Mouse (Mus musculus): ENCODE measurements around the gene Prkag2. TPM values are rescaled to one million over a fixed set of nuclear protein-coding genes. Genes with fewer than 3 reads are reported as not detected.

Prkag2 gene
- polyA plus RNA-seq, 1 experiment from 2014 or later = 56.7 TPM

DNA sequence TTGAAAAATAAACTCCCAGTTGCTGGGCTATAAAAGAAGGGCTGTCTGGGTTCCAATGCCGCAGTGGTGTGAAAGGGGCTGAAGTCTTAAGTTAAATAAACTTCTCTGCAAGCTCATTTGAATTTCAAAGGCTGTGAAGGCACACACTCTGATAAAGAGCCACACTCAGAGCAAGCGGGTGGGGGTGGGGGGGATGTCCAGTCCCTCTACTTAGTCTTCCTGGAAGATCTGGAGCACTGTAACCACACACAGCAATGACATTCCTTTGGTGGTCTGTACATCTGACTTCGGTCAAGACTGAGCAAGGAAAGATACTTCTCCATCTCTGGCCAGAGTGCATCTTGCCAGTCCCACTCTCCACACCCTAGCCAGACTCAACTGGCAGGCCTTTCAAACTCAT is 91.5 kb downstream of the Prkag2 start:
- WGBS = 33% methylated on average over 3 of the region's 3 CpGs
- no peak overlapping the region for H3K27ac ChIP-seq
- no peak for ATAC-seq (ENCODE audit: low FRiP score)
- peaks cover 7% of the 10 kb centered on the region; the same call in 1 of the 2 replicates for H3K27me3 ChIP-seq
- H3K4me1 ChIP-seq = peaks cover 13% of the 10 kb centered on the region
- H3K9me3 ChIP-seq (replicated peaks) = no peaks in the 10 kb centered on the region
- no peak overlapping the region for H3K4me3 ChIP-seq
- H3K4me2 ChIP-seq (replicated peaks) = no peak overlapping the region
- no peaks in the 10 kb centered on the region for H3K36me3 ChIP-seq
- H3K9ac ChIP-seq = no peak overlapping the region

DNA sequence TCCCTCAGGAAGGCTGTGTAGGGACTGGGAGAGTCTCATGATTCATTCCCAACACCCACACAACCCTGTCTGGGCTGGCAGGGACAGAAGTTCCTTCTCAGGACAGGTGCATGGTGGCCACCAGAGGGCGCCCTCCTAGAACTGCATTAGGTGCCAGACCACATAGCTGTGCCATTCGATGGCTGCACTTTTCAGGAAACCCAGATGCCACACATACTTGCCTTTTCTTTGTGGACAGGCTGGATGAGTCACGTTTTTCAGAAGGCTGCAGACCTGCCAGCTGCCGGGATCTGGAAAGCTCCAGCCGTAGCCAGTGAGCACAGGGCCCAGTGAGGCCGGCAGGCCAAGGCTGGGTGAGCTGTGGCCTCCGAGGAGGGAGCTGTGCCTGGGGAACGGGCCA is 93.6 kb downstream of the Prkag2 start:
- Histone ChIP-seq H3K4me2 (replicated peaks) (no peak overlapping the region), H3K27me3 (peaks cover 7% of the 10 kb centered on the region; the same call in 1 of the 2 replicates), H3K9me3 (replicated peaks) (no peaks in the 10 kb centered on the region), H3K27ac (no peak overlapping the region), H3K4me3 (no peak overlapping the region), H3K4me1 (peaks cover 13% of the 10 kb centered on the region), H3K36me3 (no peaks in the 10 kb centered on the region), H3K9ac (no peak overlapping the region)
- 0 out of 2 replicates have a peak, but pooled peaks have one; percentile 51 for ATAC-seq (ENCODE audit: low FRiP score)
- 43% methylated on average over 8 of the region's 8 CpGs for WGBS

DNA sequence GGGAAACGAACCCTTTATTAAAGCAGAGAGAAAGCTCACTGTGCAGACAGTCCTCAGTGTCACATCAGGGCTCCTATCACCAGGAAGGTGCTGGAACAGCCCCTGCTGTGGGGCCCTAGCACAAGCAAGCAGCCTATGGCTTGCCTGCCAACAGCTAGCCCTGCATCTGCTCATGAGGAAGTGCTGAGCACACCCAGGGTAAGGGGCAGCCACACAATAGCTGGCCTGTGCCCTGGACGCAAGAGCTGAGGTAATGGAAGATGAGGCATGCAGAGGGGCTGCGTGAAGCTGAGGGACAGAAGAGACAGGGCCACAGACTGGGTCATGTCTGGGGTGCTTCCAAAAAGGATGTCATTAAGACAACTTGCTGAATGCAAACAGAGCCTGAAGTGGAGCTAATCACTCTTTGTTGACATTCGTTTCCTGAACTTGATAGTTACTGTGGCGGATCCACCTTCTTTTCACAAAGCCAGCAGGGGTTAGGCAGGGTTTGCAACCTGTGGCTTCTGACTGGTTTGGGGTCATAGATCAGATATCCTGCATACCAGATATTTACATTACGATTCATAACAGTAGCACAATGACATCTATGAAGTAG is 94.8 kb downstream of the Prkag2 start:
- H3K36me3 ChIP-seq = no peaks in the 10 kb centered on the region
- 26% methylated on average over 6 of the region's 6 CpGs for WGBS
- H3K4me1 ChIP-seq = peaks cover 8% of the 10 kb centered on the region
- H3K27ac ChIP-seq = no peak overlapping the region
- no peak for ATAC-seq (ENCODE audit: low FRiP score)
- H3K9ac ChIP-seq = no peak overlapping the region
- peaks cover 7% of the 10 kb centered on the region; the same call in 1 of the 2 replicates for H3K27me3 ChIP-seq
- no peaks in the 10 kb centered on the region for H3K9me3 ChIP-seq (replicated peaks)
- no peak overlapping the region for H3K4me3 ChIP-seq
- H3K4me2 ChIP-seq (replicated peaks) = no peak overlapping the region

DNA sequence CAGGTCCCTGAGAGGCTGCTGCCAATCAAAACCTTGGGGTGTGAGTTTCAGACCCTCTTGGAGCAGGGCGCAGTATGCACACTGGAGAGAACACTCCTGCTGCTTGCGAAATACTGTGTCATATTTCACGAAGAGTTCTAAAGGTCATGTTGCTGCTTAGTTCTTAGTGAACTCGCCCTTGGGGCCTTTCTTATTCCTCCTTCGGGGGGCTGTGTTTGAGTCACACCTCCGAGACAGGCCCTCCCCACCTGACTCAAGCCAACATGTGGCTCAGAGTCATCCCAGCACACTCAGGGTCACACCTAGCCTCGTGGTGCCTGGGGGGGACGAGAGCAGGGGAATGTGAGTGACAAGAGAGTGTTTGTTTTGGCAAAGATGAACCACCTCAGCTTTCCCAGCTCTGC is 99.0 kb downstream of the Prkag2 start:
- no peaks in the 10 kb centered on the region for H3K9me3 ChIP-seq (replicated peaks)
- no peak overlapping the region for H3K4me2 ChIP-seq (replicated peaks)
- no peaks in the 10 kb centered on the region for H3K36me3 ChIP-seq
- no peak overlapping the region for H3K27ac ChIP-seq
- 59% methylated on average over 8 of the region's 8 CpGs for WGBS
- no peak overlapping the region for H3K9ac ChIP-seq
- H3K4me1 ChIP-seq = peaks cover 3% of the 10 kb centered on the region; the same call in 1 of the 2 replicates
- ATAC-seq (ENCODE audit: low FRiP score) = no peak
- no peak overlapping the region for H3K4me3 ChIP-seq
- H3K27me3 ChIP-seq = no peaks in the 10 kb centered on the region

DNA sequence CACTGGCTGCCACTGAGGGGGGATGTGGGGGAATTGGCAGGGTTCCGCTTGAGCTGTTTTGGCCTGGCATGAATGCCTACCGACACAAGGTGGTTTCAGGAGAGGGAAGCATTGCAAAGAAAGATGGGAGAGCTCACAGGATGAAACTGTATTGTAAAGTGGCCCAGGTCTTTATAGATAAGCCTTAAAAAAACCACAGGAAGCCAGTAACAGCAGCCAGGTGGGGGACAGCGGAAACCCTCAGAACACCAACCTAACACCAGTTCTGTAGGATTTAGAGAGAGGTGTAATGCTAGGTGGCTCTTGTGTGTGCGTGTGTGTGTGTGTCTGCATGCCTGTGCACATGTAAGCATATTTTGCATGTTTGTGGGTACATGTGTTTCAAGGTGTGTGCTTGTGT is 101.1 kb downstream of the Prkag2 start:
- H3K9me3 ChIP-seq (replicated peaks) = no peaks in the 10 kb centered on the region
- no peaks in the 10 kb centered on the region for H3K4me1 ChIP-seq
- H3K27ac ChIP-seq = no peak overlapping the region
- ATAC-seq (ENCODE audit: low FRiP score) = no peak
- H3K36me3 ChIP-seq = no peaks in the 10 kb centered on the region
- no peaks in the 10 kb centered on the region for H3K27me3 ChIP-seq
- 73% methylated on average over 4 of the region's 4 CpGs for WGBS
- H3K4me2 ChIP-seq (replicated peaks) = no peak overlapping the region
- no peak overlapping the region for H3K9ac ChIP-seq
- no peak overlapping the region for H3K4me3 ChIP-seq

DNA sequence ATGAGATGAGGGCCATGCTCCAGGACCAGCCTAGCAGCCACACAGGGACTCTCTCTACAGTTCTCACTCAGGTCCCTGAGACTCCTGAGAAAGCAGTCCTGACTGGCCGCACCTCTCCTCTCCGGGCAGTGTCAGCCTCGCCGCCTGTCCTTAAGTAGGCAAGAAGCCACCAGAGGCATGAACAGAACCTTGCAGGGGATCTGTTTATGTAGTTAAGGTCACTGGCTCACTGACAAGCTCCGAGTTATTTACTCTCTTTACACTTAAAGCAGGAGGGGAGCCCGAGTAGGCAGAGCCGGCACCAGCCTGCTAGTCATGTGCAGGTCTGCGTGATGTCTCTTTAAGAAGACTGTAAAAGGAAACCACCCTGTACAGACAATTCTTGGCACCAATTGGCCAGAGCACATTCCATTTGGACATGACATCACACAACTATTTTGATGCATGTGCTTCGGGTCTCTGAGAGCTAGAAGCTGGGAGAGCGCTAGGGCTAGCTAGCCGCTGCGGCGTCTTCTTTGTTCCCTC is 104.8 kb downstream of the Prkag2 start:
- H3K4me3 ChIP-seq = no peak overlapping the region; the same call in 1 of the 2 replicates
- no peak for ATAC-seq (ENCODE audit: low FRiP score)
- H3K9me3 ChIP-seq (replicated peaks) = no peaks in the 10 kb centered on the region
- no peaks in the 10 kb centered on the region for H3K36me3 ChIP-seq
- no peaks in the 10 kb centered on the region for H3K4me1 ChIP-seq
- no peak overlapping the region for H3K27ac ChIP-seq
- no peak overlapping the region for H3K9ac ChIP-seq
- H3K27me3 ChIP-seq = no peaks in the 10 kb centered on the region
- WGBS = 63% methylated on average over 13 of the region's 13 CpGs
- H3K4me2 ChIP-seq (replicated peaks) = peak overlapping the region; percentile 32; the same call in 1 of the 2 replicates

DNA sequence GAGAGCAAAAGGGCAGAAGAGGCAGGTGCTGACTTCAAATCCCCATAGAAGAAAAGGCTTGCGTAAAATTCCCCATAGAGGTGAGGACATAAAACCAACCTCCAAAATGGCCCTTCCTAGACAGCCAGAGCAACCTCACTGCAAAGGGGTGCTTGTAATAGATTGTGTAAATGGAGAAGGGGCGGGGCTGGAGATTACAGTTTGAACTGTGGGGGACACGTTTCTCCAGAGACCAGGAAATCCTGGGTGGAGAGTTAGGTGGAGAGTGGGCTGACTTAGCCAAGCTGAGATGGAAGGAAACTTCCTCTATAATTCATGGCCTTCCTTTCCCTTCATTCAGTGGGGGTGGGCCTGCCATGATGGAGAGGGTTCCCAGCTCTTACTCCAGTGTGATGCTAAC is 107.3 kb downstream of the Prkag2 start:
- H3K9me3 ChIP-seq (replicated peaks) = no peaks in the 10 kb centered on the region
- ATAC-seq (ENCODE audit: low FRiP score) = no peak
- no peaks in the 10 kb centered on the region for H3K27me3 ChIP-seq
- no peaks in the 10 kb centered on the region for H3K4me1 ChIP-seq
- WGBS = 75% methylated on average over 3 of the region's 3 CpGs
- no peak overlapping the region for H3K9ac ChIP-seq
- no peak overlapping the region for H3K27ac ChIP-seq
- H3K4me3 ChIP-seq = no peak overlapping the region
- H3K36me3 ChIP-seq = no peaks in the 10 kb centered on the region
- no peak overlapping the region for H3K4me2 ChIP-seq (replicated peaks)

DNA sequence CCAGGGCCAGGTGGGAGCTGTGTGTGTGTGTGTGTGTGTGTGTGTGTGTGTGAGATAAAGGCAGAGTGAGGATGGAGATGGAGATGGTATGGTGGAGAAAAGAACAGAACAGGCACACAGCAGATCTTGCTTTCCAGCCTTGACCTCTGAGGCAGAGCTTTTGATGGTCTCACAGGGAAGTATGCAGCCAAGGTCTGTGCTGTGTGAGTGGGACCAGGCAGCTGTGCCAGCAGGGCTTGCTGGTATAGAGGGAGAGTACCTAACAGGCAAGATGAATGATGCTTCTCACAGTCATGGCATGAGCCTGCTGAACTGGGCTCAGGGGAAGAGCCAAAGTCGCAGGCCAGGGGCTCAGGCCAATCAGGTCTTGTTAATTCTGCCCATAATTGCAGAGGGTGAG is 108.9 kb downstream of the Prkag2 start:
- 88% methylated on average over 1 of the region's 1 CpGs for WGBS
- ATAC-seq (ENCODE audit: low FRiP score) = no peak
- Histone ChIP-seq H3K4me3 (no peak overlapping the region), H3K9me3 (replicated peaks) (no peaks in the 10 kb centered on the region), H3K9ac (no peak overlapping the region), H3K36me3 (no peaks in the 10 kb centered on the region), H3K4me2 (replicated peaks) (no peak overlapping the region), H3K27me3 (no peaks in the 10 kb centered on the region), H3K27ac (no peak overlapping the region), H3K4me1 (peaks cover 3% of the 10 kb centered on the region; the same call in 1 of the 2 replicates)

DNA sequence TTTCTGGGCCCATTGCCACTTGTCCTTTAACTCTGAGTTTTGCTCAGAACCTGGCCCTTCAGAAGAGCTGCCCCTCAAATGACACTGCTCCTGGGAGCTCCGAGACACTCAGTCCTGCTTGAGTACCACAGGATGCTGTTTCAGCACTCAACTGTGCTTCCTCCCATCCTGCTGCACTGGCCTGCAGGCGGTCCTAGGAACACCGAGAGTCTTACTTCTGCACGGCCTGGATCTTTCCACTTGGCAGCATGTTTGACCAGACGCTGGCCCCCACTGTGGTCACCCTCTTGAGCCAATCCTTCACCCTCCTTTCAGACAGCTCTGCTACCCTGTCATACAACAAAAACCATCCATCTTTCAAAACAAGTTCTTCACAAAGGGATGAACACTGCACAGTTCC is 110.0 kb downstream of the Prkag2 start:
- H3K4me3 ChIP-seq = no peak overlapping the region
- no peak overlapping the region for H3K27ac ChIP-seq
- H3K4me2 ChIP-seq (replicated peaks) = no peak overlapping the region
- no peak overlapping the region for H3K9ac ChIP-seq
- no peaks in the 10 kb centered on the region for H3K27me3 ChIP-seq
- H3K4me1 ChIP-seq = peaks cover 11% of the 10 kb centered on the region
- no peaks in the 10 kb centered on the region for H3K36me3 ChIP-seq
- no peak for ATAC-seq (ENCODE audit: low FRiP score)
- WGBS = 59% methylated on average over 5 of the region's 5 CpGs
- H3K9me3 ChIP-seq (replicated peaks) = no peaks in the 10 kb centered on the region

DNA sequence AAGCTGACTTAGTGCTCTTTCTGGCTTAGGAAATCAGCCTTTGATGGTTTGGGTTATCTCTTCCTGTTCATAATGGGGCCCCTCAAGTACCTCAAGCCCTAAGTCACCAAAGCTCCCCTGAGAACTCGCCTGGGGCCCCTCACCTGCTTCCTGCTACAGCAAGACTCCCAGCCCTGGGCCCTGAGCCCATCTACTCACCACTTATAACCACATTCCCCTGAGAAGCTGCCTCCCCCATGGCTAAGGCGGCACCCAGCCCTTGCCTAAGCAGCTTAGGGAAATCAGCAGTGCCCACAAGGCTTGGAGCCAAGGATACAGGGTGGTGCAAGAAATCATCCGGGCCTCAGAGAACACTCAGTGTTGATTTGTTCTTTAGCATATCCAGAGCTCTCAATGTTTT is 110.8 kb downstream of the Prkag2 start:
- Histone ChIP-seq H3K4me3 (no peak overlapping the region), H3K27ac (no peak overlapping the region), H3K9ac (no peak overlapping the region), H3K36me3 (no peaks in the 10 kb centered on the region), H3K4me1 (peaks cover 12% of the 10 kb centered on the region), H3K4me2 (replicated peaks) (no peak overlapping the region), H3K9me3 (replicated peaks) (no peaks in the 10 kb centered on the region), H3K27me3 (no peaks in the 10 kb centered on the region)
- ATAC-seq (ENCODE audit: low FRiP score) = no peak
- WGBS = 57% methylated on average over 3 of the region's 3 CpGs

DNA sequence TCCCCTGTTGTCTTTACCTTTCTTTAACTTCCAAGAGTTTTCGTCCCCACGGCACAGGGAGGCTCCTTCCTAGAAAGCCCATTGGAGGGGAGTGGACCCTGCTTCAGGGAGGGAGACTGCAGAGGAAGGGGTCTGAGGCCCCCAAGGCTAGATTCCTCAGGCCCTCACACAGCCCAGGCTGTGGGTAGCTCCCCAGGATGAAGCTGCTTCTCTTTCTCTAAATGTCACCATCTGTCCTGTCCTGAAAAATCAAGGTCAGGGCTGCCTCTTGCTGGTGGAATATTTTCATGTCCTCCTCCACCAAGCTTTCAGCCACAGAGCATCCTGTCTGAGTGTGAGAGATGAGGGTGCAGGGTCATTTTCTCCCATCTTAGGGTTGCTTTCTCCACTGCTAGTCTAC is 113.5 kb downstream of the Prkag2 start:
- ATAC-seq (ENCODE audit: low FRiP score) = no peak
- Histone ChIP-seq H3K4me1 (peaks cover 15% of the 10 kb centered on the region), H3K4me3 (no peak overlapping the region), H3K9me3 (replicated peaks) (no peaks in the 10 kb centered on the region), H3K36me3 (no peaks in the 10 kb centered on the region), H3K27me3 (no peaks in the 10 kb centered on the region), H3K9ac (no peak overlapping the region; the same call in 1 of the 2 replicates), H3K27ac (no peak overlapping the region), H3K4me2 (replicated peaks) (peak overlapping the region; percentile 21)
- WGBS = 29% methylated on average over 2 of the region's 2 CpGs

DNA sequence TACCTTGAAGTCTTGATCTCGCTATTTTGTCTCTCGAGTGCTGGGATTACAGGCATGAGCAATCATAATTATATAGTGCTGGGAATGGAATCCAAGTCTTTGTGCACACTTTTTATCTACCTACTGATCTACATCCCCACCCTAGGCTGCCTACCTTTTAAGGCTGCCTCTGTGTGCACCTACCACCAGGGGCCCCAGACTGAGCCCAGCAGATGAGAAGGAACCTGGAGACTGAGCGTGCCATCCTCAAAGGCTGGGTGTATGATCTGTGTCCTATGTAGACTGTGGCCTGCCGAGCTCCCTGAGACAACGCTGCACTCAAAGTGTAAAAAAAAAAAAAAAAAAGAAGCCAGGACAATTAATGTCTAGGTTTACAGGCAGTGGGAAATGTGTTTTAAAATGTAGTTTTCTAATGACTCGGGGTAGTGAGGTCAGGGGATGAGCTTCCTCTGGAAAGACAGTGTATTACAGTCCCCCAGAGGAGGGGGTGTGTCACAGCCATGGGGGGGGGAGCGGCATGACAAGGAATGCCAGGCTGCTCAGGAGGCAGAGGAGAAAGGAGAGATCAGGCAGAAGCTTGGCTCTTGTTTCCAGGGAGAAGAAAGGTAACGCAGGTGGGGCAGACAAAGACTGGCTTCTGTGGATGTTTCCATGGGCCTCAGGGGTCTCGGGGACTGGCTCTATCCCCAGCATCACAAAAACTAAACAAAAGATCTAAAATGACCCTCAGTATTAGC is 114.1 kb downstream of the Prkag2 start:
- H3K4me1 ChIP-seq = peaks cover 15% of the 10 kb centered on the region
- no peaks in the 10 kb centered on the region for H3K9me3 ChIP-seq (replicated peaks)
- peak overlapping the region; percentile 77 for H3K27ac ChIP-seq
- no peaks in the 10 kb centered on the region for H3K36me3 ChIP-seq
- WGBS = 58% methylated on average over 9 of the region's 9 CpGs
- no peak for ATAC-seq (ENCODE audit: low FRiP score)
- no peaks in the 10 kb centered on the region for H3K27me3 ChIP-seq
- H3K9ac ChIP-seq = no peak overlapping the region
- H3K4me2 ChIP-seq (replicated peaks) = peak overlapping the region; percentile 21
- no peak overlapping the region for H3K4me3 ChIP-seq

Data from hindbrain, embryonic 12.5 days (tissue).